Mouse (Mus musculus): ENCODE measurements around the gene Ica1l. TPM values are rescaled to one million over a fixed set of nuclear protein-coding genes. Genes with fewer than 3 reads are reported as not detected.
A peak's percentile ranks its signal among the peaks of the same experiment; 100 is the strongest.
"Not testable (repeated sequence)": the region's sequence is repeated elsewhere in the genome, so short reads cannot be mapped to it uniquely, and the experiment has no call there.

The Ica1l gene
- not detected in 2 replicates for polyA plus RNA-seq (2012; ENCODE audit: insufficient read depth, insufficient read length, missing spikeins)

- no peaks in the 10 kb centered on the region; the same call in 1 of the 2 replicates for H3K4me1 ChIP-seq (ENCODE audit: control insufficient read depth, insufficient read depth, insufficient read length, low read length)
- peak within 1 kb of the TSS; percentile 62 for H3K4me3 ChIP-seq (ENCODE audit: insufficient read depth, low read depth, low read length)
- H3K27ac ChIP-seq (replicated peaks; ENCODE audit: low read depth, low read length) = no peak within 1 kb of the TSS
Measured at GRCm38 (mm10) chr1:60042796-60043469, at the start of gene Ica1l. TSS of gene Ica1l (minus strand) at chr1:60043184.

- Histone ChIP-seq H3K4me3 (ENCODE audit: insufficient read depth, low read depth, low read length) (no peak overlapping the region), H3K27ac (replicated peaks; ENCODE audit: low read depth, low read length) (no peak overlapping the region), H3K4me1 (ENCODE audit: control insufficient read depth, insufficient read depth, insufficient read length, low read length) (no peaks in the 10 kb centered on the region)
Measured at GRCm38 (mm10) chr1:60076411-60076810, 33.4 kb upstream of the Ica1l start.

GRCm38 (mm10) chr1:60075590-60075989 is 32.6 kb upstream of the Ica1l start:
- no peaks in the 10 kb centered on the region for H3K4me1 ChIP-seq (ENCODE audit: control insufficient read depth, insufficient read depth, insufficient read length, low read length)
- no peak overlapping the region for H3K27ac ChIP-seq (replicated peaks; ENCODE audit: low read depth, low read length)
- H3K4me3 ChIP-seq (ENCODE audit: insufficient read depth, low read depth, low read length) = no peak overlapping the region

- Histone ChIP-seq H3K27ac (replicated peaks; ENCODE audit: low read depth, low read length) (no peak overlapping the region), H3K4me3 (ENCODE audit: insufficient read depth, low read depth, low read length) (no peak overlapping the region), H3K4me1 (ENCODE audit: control insufficient read depth, insufficient read depth, insufficient read length, low read length) (no peaks in the 10 kb centered on the region)
Measured at GRCm38 (mm10) chr1:60074935-60075334, 32.0 kb upstream of the Ica1l start.

- not testable (repeated sequence) for H3K4me1 ChIP-seq (ENCODE audit: control insufficient read depth, insufficient read depth, insufficient read length, low read length); H3K4me3 ChIP-seq (ENCODE audit: insufficient read depth, low read depth, low read length); H3K27ac ChIP-seq (replicated peaks; ENCODE audit: low read depth, low read length)
Measured at GRCm38 (mm10) chr1:60070725-60071124, 27.7 kb upstream of the Ica1l start.

GRCm38 (mm10) chr1:60056310-60056709 is 13.3 kb upstream of the Ica1l start:
- H3K4me1 ChIP-seq (ENCODE audit: control insufficient read depth, insufficient read depth, insufficient read length, low read length) = no peaks in the 10 kb centered on the region
- H3K27ac ChIP-seq (replicated peaks; ENCODE audit: low read depth, low read length) = no peak overlapping the region
- H3K4me3 ChIP-seq (ENCODE audit: insufficient read depth, low read depth, low read length) = no peak overlapping the region

GRCm38 (mm10) chr1:60054659-60055058 is 11.7 kb upstream of the Ica1l start:
- Histone ChIP-seq H3K4me3 (ENCODE audit: insufficient read depth, low read depth, low read length) (no peak overlapping the region), H3K27ac (replicated peaks; ENCODE audit: low read depth, low read length) (no peak overlapping the region), H3K4me1 (ENCODE audit: control insufficient read depth, insufficient read depth, insufficient read length, low read length) (no peaks in the 10 kb centered on the region)

GRCm38 (mm10) chr1:60047481-60047880 is 4.5 kb upstream of the Ica1l start:
- H3K4me3 ChIP-seq (ENCODE audit: insufficient read depth, low read depth, low read length); H3K27ac ChIP-seq (replicated peaks; ENCODE audit: low read depth, low read length); H3K4me1 ChIP-seq (ENCODE audit: control insufficient read depth, insufficient read depth, insufficient read length, low read length): not testable (repeated sequence)

- H3K4me3 ChIP-seq (ENCODE audit: insufficient read depth, low read depth, low read length) = no peak overlapping the region
- no peak overlapping the region for H3K27ac ChIP-seq (replicated peaks; ENCODE audit: low read depth, low read length)
- H3K4me1 ChIP-seq (ENCODE audit: control insufficient read depth, insufficient read depth, insufficient read length, low read length) = no peaks in the 10 kb centered on the region; the same call in 1 of the 2 replicates
Measured at GRCm38 (mm10) chr1:60044595-60044994, 1.6 kb upstream of the Ica1l start.

GRCm38 (mm10) chr1:60042398-60042795 is 587 bp downstream of the Ica1l start:
- peak overlapping the region; percentile 62 for H3K4me3 ChIP-seq (ENCODE audit: insufficient read depth, low read depth, low read length)
- H3K27ac ChIP-seq (replicated peaks; ENCODE audit: low read depth, low read length) = no peak overlapping the region
- H3K4me1 ChIP-seq (ENCODE audit: control insufficient read depth, insufficient read depth, insufficient read length, low read length) = no peaks in the 10 kb centered on the region; the same call in 1 of the 2 replicates

GRCm38 (mm10) chr1:60035044-60035443 is 7.9 kb downstream of the Ica1l start:
- no peaks in the 10 kb centered on the region for H3K4me1 ChIP-seq (ENCODE audit: control insufficient read depth, insufficient read depth, insufficient read length, low read length)
- H3K4me3 ChIP-seq (ENCODE audit: insufficient read depth, low read depth, low read length) = no peak overlapping the region
- no peak overlapping the region for H3K27ac ChIP-seq (replicated peaks; ENCODE audit: low read depth, low read length)

GRCm38 (mm10) chr1:60017031-60017469 is 25.9 kb downstream of the Ica1l start:
- H3K4me1 ChIP-seq (ENCODE audit: control insufficient read depth, insufficient read depth, insufficient read length, low read length) = no peaks in the 10 kb centered on the region
- H3K4me3 ChIP-seq (ENCODE audit: insufficient read depth, low read depth, low read length) = no peak overlapping the region
- H3K27ac ChIP-seq (replicated peaks; ENCODE audit: low read depth, low read length) = no peak overlapping the region

- Histone ChIP-seq H3K4me1 (ENCODE audit: control insufficient read depth, insufficient read depth, insufficient read length, low read length) (no peaks in the 10 kb centered on the region), H3K4me3 (ENCODE audit: insufficient read depth, low read depth, low read length) (no peak overlapping the region), H3K27ac (replicated peaks; ENCODE audit: low read depth, low read length) (no peak overlapping the region)
Measured at GRCm38 (mm10) chr1:60016136-60016611, 26.8 kb downstream of the Ica1l start.

GRCm38 (mm10) chr1:60015511-60015910 is 27.5 kb downstream of the Ica1l start:
- no peaks in the 10 kb centered on the region for H3K4me1 ChIP-seq (ENCODE audit: control insufficient read depth, insufficient read depth, insufficient read length, low read length)
- no peak overlapping the region; the same call in 1 of the 2 replicates for H3K27ac ChIP-seq (replicated peaks; ENCODE audit: low read depth, low read length)
- no peak overlapping the region for H3K4me3 ChIP-seq (ENCODE audit: insufficient read depth, low read depth, low read length)

GRCm38 (mm10) chr1:60013779-60014178 is 29.2 kb downstream of the Ica1l start:
- H3K4me1 ChIP-seq (ENCODE audit: control insufficient read depth, insufficient read depth, insufficient read length, low read length) = no peaks in the 10 kb centered on the region
- H3K4me3 ChIP-seq (ENCODE audit: insufficient read depth, low read depth, low read length) = no peak overlapping the region
- no peak overlapping the region for H3K27ac ChIP-seq (replicated peaks; ENCODE audit: low read depth, low read length)

GRCm38 (mm10) chr1:60008743-60009142 is 34.2 kb downstream of the Ica1l start:
- Histone ChIP-seq H3K4me3 (ENCODE audit: insufficient read depth, low read depth, low read length) (no peak overlapping the region), H3K4me1 (ENCODE audit: control insufficient read depth, insufficient read depth, insufficient read length, low read length) (no peaks in the 10 kb centered on the region), H3K27ac (replicated peaks; ENCODE audit: low read depth, low read length) (no peak overlapping the region)

Measured in brown adipose tissue, adult 24 weeks (tissue).